ENCODE assay signal across 14 mouse cellular contexts in the genomic region with DNA sequence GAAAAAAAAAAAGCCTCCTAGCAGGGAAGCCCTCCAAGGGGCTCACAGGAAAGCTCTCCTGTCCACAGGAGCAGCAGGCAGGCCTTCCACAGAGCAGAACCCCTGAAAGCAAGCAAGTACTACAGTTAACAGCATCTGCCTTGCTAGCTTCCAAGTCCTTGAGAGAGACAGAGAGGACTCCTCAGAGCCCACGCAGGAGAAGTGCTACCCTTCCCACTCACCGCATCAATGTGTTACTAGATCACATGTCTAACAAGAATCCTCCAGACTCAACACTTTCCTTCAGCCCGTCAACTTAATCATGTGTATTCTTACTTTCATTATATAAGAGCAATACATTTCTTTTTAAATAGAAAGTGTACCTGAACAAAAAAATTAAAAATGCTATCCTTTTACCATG.
DNase-seq lines count a peak whose midpoint lies in the region.
"Had no signal": no experiment of that assay in that cellular context is flagged by ENCODE, and none has a peak within 500 bp of the region (broad histone marks: within the 10 kb centered on the region; RNA-seq: fewer than 3 reads in every experiment).

No protein-coding gene starts in this region.

- intact Hi-C loops in left cerebral cortex, postnatal 36 days (cut with DNase I): loop anchor here (10.0 kb wide), 1 partner anchor 212 kb away; a partner anchor contains a TSS

- peak; percentile 14 to 32 for DNase-seq in left cerebral cortex, adult 18-20 months (ENCODE audit: low spot score in 2 of 2)
- no peak for DNase-seq in left cerebral cortex, adult 11 months (ENCODE audit: low spot score)
- DNase-seq in right cerebral cortex, postnatal 36 days (ENCODE audit: low spot score in 2 of 2): peak; percentile 17 to 40
- no peak for DNase-seq in right cerebral cortex, postnatal 4 days
- peak; percentile 12 to 13 for DNase-seq in left cerebral cortex, postnatal 36 days (ENCODE audit: low spot score in 2 of 2)
- peak; percentile 22 for DNase-seq in thymus, postnatal 4 days
- no peak for DNase-seq in spleen, postnatal 14 days (ENCODE audit: low spot score in 2 of 2)
- DNase-seq: adrenal gland, postnatal 36 days; cerebellum, adult 11 months; cerebellum, adult 9-11 months; kidney, adult 11 months; kidney, postnatal 4 days; lung, adult 18-20 months; lung, postnatal 10 days had no signal

Comparison
In these comparisons a context has a peak if more than half of its experiments do, and no peak if none do; other contexts are left out.
1. DNase-seq: peak in left cerebral cortex, adult 18-20 months (2 of 2), right cerebral cortex, postnatal 36 days (2 of 2), left cerebral cortex, postnatal 36 days (2 of 2) and thymus, postnatal 4 days (single experiment); none in left cerebral cortex, adult 11 months (single experiment), right cerebral cortex, postnatal 4 days (single experiment) and spleen, postnatal 14 days (0 of 2).